Mouse (Mus musculus) R1 (cell line): ENCODE data around the gene Idh2.
"Not testable (repeated sequence)": the region's sequence is repeated elsewhere in the genome, so short reads cannot be mapped to it uniquely, and the experiment has no call there.

Experiments used
- DNase-seq: peaks from one replicate; pipeline ENCODE4 v3.0.0-alpha.2; 2018; ENCODE audit warnings: low read depth, low spot score

Idh2 gene

DNA sequence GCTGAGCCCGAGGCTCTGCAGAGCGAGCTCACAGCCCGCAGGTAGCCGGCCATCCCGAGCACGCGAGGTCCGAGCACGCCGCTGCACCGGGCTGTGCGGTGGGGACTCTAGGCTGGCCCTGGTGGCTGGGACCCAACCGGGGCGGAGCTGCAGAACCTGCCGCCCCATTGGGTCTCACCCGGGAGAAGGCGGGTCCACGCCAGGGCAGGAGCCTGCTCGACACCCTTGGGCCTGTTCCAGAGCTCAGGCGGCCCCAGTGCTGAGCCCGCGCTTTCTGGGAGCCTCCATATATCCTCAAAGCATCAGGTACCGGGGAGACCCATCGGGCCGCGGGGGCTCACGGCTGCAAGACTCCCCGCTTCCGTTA, at the start of gene Idh2:
Gene Idh2 (minus strand): TSS at position 169 of the 367 bp plus-strand sequence.
- peak; percentile 85 for DNase-seq

DNA sequence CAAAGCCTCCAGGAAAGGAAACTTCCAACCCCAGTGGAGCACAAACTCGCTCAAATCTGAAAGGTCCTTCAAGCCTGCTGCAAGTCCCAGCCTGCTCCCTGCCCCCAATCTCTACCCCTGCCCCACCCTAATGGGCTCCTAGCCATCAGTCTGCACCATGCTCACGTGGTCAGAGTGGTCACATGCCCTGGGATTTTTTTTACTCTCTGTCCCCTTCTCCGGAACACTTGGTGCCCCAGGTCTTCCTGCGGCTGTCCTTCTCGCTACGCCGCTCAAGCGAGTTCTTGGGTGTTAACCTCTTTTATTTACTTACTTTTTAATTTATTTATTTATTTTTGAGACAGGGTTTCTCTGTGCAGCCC, 45.7 kb upstream of the Idh2 start:
- DNase-seq, result no peak

DNA sequence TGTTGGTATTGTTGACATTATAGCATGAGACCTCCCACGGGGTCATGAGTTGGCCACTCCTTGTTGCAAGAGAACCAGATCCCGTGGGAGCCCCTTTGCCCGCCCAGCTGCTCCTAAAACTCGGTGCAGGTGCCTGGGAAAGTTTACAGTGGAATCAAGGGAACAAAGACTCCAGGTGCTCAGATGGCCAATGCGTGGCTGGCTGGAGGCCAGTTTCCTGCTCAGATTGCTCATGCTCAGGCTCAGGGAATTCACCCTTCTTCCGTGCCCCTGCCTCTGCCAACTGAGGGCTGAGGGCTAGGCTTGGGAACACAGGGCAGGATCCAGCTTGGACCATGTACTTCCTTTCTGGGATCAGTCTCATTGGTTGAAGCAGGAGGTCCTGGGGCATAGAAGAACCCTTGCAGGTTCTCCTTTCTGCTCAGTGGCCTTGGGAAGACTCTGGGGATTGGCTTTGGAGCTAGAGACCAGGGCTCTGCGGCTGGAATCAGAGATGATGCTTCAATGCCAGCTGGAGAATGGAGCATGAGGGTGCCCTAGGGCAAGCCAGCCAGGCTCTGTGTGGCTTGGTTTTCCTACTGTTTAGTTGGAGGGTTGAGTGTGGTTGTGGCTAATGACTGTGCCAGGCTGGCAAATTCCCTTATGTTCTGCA, 45.2 kb upstream of the Idh2 start:
- no peak for DNase-seq

GRCm38 (mm10) chr7:80158496-80159268, 43.5 kb upstream of the Idh2 start:
- peak; percentile 80 for DNase-seq

DNA sequence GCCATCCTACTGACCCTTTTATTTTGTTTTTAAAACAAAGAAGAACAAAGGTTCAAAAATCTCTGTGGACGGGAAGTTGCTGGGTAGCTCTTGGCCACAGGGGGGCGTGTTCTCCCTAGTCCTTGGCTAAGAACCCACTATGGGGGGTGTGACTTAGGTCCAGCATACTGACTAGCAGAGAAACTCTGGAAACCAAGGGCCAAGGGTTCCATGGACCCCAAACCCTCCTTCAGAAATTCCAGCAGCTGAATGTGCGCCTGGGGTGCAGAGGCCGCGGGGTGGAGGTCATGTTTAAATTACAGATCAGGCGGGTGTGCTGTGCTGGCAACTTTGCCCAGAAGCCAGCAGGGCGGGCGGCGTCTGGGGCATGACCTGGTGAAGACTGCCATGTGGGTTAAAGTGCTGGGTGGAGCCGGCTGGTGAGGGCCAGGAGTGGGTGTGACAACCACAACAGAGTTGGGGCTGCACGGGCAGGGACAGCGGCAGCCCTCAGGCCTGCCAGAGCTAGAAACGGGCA, 41.6 kb upstream of the Idh2 start:
- DNase-seq, result peak; percentile 89

DNA sequence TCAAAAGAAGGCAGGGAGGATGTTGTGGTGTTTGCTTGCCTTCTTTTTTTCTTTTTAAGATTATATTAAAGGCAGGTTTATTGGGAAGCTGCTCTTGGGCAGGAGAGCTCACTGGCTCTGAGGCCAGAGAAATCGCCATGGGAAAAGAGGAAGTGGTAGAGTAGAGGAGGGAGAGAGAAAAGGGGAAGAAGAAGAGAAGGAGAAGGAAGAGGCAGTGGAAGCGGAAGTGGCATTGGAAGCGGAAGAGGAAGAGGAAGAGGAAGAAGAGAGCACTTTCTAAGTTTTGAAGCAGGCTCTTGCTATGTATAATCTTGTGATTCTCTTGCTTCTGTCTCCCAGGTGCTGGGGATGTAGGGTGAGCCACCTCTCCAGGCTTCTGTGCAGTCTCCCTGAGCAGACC, 39.5 kb upstream of the Idh2 start:
- DNase-seq, result no peak

- peak; percentile 91 for DNase-seq
Measured at GRCm38 (mm10) chr7:80152756-80153155, 37.6 kb upstream of the Idh2 start.

- DNase-seq, result peak; percentile 95
Measured at GRCm38 (mm10) chr7:80152152-80152551, 37.0 kb upstream of the Idh2 start.

DNA sequence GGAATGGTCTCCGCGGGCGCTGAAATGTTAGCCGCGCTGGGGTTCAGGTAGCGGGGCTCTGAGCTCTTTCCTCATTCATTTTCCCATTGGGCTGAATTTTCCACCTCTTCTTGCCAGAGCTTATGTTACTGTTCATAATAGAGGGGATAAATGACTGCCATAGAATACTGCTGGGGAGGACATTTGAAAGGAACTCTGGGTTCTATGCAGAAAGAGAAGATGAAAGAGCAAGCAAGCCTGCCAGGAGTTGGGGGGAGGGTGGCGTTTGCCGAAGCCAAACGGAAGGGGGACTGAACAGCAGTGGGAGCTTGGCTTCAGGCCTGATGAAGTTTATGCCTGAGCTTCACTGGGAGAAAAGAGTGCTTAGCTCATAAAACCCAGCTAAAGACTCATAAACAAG, 34.2 kb upstream of the Idh2 start:
- DNase-seq, result no peak

- DNase-seq, result no peak
Measured at GRCm38 (mm10) chr7:80146077-80146476, 30.9 kb upstream of the Idh2 start.

- peak; percentile 66 for DNase-seq
Measured at GRCm38 (mm10) chr7:80144695-80145094, 29.5 kb upstream of the Idh2 start.

GRCm38 (mm10) chr7:80143331-80144273, 28.4 kb upstream of the Idh2 start:
- DNase-seq, result peak; percentile 50

DNA sequence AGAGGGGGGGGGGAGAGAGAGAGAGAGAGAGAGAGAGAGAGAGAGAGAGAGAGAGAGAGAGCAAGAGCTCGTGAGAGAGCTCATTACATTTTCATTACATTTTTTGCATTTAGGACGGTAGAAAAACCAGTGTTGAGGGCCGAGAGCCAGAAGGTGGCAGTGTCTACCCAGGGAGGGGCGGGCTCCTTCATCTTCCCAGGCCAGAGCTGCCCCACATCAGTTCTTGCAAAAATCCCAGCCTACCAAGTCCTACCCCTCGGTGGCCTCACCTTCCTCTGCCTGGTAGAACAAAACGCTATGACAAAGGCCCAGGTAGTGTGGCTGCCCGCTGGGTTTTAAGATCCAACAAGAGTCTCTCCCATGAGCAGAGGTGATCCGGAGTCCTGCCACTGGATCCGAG, 25.6 kb upstream of the Idh2 start:
- peak; percentile 70 for DNase-seq

DNA sequence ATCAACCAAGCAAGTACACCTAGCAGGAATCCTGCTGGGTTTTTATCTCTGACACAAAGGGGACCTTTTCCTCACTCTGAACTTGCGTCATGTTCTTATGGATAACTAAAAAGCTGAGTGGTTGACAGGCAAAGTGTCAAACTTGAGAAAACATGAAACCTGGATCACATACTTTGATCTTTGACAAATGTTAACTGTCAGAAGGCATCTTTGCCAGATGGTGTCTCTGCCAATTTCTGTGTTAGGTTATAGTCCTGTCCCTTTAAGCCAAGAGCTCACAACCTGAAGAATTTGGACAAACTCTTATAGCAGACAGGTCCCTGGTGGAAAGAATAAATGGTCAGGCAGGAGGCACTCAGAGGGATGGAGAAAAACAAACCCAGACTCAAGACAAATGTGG, 23.2 kb upstream of the Idh2 start:
- no peak for DNase-seq

GRCm38 (mm10) chr7:80135173-80135532, 20.0 kb upstream of the Idh2 start:
- no peak for DNase-seq

DNA sequence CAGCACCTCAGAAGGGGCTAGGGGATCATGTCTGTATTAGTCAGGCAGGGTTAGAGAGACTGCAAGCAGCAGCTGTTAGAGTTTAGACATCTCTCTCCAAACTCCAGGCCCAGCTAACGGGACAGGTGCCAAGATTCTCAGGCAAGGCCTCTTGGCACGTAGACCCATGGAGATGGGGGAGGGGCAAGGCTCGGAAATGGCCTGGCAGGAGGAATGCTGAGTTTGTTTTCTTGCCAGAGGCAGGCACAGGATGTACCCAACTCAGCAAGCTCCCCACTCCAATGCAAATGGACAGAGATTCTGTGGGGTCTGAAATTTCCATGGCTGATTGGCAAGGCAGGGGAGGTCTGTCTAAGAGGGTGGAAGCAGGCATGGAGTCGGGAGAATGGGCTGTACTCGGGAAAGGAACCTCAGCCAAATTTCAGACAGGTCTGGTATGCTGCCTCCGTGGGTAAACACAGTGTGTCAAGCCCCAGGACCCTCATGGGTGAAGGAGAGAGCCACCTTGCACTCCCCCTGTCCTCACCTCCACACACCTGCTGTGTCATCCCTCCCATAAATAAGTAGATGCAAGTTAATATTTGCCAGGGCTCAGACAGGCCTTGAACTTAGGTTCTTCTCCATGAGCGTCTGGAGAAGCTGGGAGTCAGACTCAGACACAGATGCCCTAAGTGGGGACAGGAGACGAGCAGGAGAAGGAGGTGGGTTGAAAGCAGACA, 19.4 kb upstream of the Idh2 start:
- DNase-seq, result no peak

GRCm38 (mm10) chr7:80132541-80132940, 17.3 kb upstream of the Idh2 start:
- DNase-seq, result peak; percentile 86

DNA sequence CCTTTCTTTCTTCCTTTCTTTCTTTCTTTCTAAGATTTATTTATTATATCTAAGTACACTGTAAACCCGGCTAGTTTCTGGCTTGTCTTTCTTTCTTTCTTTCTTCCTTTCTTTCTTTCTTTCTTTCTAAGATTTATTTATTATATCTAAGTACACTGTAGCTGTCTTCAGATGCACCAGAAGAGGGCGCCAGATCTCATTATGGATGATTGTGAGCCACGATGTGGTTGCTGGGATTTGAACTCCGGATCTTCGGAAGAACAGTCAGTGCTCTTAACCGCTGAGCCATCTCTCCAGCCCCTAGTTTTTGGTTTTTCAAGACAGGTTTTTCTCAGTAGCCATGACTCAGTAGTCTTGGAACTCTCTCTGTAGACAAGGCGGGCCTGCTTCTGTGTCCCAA, 16.1 kb upstream of the Idh2 start:
- not testable (repeated sequence) for DNase-seq

DNA sequence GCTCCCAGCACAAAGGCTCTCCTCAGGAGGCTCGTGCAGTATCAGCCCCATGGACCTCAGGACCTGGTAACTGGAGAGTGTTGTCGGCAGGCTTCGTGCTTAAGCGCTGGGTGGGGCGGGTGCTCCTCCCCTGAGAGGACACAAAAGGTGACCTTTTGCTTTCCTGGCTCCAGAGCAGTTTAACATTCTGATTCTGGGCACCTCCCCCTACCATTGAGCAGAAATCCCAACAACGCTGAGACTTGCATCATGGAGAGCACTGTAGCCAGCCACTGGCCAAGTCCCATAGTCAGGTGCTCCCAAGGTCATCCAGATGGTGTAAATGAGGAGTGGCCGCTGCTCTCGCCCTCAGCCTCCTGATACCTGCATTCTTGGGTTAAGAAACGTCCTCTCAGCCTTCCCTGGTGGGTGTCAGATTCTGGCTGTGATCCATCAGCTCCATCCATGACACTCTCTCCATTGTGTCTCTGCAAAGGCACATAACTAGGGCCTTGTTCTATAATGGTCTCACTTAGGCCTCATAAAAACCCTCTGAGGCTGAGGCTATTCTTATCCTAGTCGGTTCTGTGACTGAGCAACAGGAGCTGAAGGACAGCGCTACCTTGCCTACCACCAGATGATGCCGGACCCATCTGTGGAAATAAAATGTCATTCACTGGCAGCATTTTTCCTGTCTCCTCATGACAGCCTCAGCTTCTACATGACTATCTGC, 15.3 kb upstream of the Idh2 start:
- peak; percentile 100 for DNase-seq

GRCm38 (mm10) chr7:80129278-80129677, 14.1 kb upstream of the Idh2 start:
- DNase-seq, result peak; percentile 88

DNA sequence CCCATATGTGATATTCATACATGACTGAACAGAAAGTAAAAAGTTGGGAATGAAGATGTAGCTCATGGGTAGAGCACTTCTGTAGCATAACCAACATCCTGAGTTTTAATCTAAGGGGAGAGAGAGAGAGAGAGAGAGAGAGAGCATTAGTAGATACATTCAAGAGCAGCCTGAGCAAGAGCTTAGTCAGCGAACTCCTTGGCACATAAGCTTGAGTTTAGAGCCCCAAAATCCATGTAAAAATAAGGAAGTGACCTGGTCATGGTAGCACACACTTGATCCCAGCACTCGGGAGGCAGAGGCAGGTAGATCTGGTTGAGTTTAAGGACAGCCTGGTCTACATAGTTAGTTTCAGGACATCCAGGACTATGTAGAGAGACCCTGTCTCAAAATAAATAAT, 8.5 kb upstream of the Idh2 start:
- no peak for DNase-seq
